Mouse (Mus musculus): ENCODE data around the gene Anks1b. TPM values are rescaled to one million over a fixed set of nuclear protein-coding genes. Genes with fewer than 3 reads are reported as not detected.

Anks1b gene
- polyA plus RNA-seq, 1 experiment = 0.19 TPM

GRCm38 (mm10) chr10:90830268-90830585 is 956.9 kb downstream of the Anks1b start:
- H3K4me3 ChIP-seq (ENCODE audit: extremely low read depth, insufficient read depth, insufficient read length) = no peak overlapping the region
- no peaks in the 10 kb centered on the region for H3K36me3 ChIP-seq (ENCODE audit: control insufficient read depth, insufficient read depth, low read length)
- 6% methylated on average over 11 of the region's 11 CpGs for WGBS
- TF ChIP-seq CTCF (IDR thresholded peaks at IDR 0.05; ENCODE audit: extremely low read depth, insufficient read depth, insufficient read length, insufficient replicate concordance) (no peak), POLR2A (IDR thresholded peaks at IDR 0.05; ENCODE audit: low read depth, low read length) (no peak)
- no peak for DNase-seq (ENCODE audit: low read depth in 1 of 2, low spot score in 2 of 2)
- H3K4me1 ChIP-seq (ENCODE audit: control insufficient read depth, insufficient read depth, insufficient read length) = no peaks in the 10 kb centered on the region; the same call in 1 of the 2 replicates
- H3K27me3 ChIP-seq (ENCODE audit: control insufficient read depth, insufficient read depth, low read length) = peaks cover 9% of the 10 kb centered on the region
- H3K27ac ChIP-seq (ENCODE audit: insufficient read depth, low read length) = no peak overlapping the region

- no peak overlapping the region for H3K4me3 ChIP-seq (ENCODE audit: extremely low read depth, insufficient read depth, insufficient read length)
- H3K36me3 ChIP-seq (ENCODE audit: control insufficient read depth, insufficient read depth, low read length) = no peaks in the 10 kb centered on the region
- H3K4me1 ChIP-seq (ENCODE audit: control insufficient read depth, insufficient read depth, insufficient read length) = no peaks in the 10 kb centered on the region; the same call in 1 of the 2 replicates
- TF ChIP-seq CTCF (IDR thresholded peaks at IDR 0.05; ENCODE audit: extremely low read depth, insufficient read depth, insufficient read length, insufficient replicate concordance) (no peak), POLR2A (IDR thresholded peaks at IDR 0.05; ENCODE audit: low read depth, low read length) (no peak)
- WGBS = 10% methylated on average over 21 of the region's 21 CpGs
- DNase-seq (ENCODE audit: low read depth in 1 of 2, low spot score in 2 of 2) = no peak
- H3K27ac ChIP-seq (ENCODE audit: insufficient read depth, low read length) = no peak overlapping the region
- H3K27me3 ChIP-seq (ENCODE audit: control insufficient read depth, insufficient read depth, low read length) = peaks cover 9% of the 10 kb centered on the region
These were observed 957.4 kb downstream of the Anks1b start for GRCm38 (mm10) chr10:90830591-90831287.

GRCm38 (mm10) chr10:90831288-90831626 is 957.9 kb downstream of the Anks1b start:
- TF ChIP-seq CTCF (IDR thresholded peaks at IDR 0.05; ENCODE audit: extremely low read depth, insufficient read depth, insufficient read length, insufficient replicate concordance) = no peak
- no peak for TF ChIP-seq POLR2A (IDR thresholded peaks at IDR 0.05; ENCODE audit: low read depth, low read length)
- 28% methylated on average over 2 of the region's 2 CpGs for WGBS
- Histone ChIP-seq H3K27me3 (ENCODE audit: control insufficient read depth, insufficient read depth, low read length) (peaks cover 9% of the 10 kb centered on the region), H3K36me3 (ENCODE audit: control insufficient read depth, insufficient read depth, low read length) (no peaks in the 10 kb centered on the region), H3K4me1 (ENCODE audit: control insufficient read depth, insufficient read depth, insufficient read length) (no peaks in the 10 kb centered on the region; the same call in 1 of the 2 replicates), H3K27ac (ENCODE audit: insufficient read depth, low read length) (no peak overlapping the region), H3K4me3 (ENCODE audit: extremely low read depth, insufficient read depth, insufficient read length) (no peak overlapping the region)
- no peak for DNase-seq (ENCODE audit: low read depth in 1 of 2, low spot score in 2 of 2)

GRCm38 (mm10) chr10:90834306-90834705 is 961.0 kb downstream of the Anks1b start:
- Histone ChIP-seq H3K36me3 (ENCODE audit: control insufficient read depth, insufficient read depth, low read length) (no peaks in the 10 kb centered on the region), H3K4me1 (ENCODE audit: control insufficient read depth, insufficient read depth, insufficient read length) (no peaks in the 10 kb centered on the region), H3K27ac (ENCODE audit: insufficient read depth, low read length) (no peak overlapping the region), H3K27me3 (ENCODE audit: control insufficient read depth, insufficient read depth, low read length) (peaks cover 1% of the 10 kb centered on the region), H3K4me3 (ENCODE audit: extremely low read depth, insufficient read depth, insufficient read length) (no peak overlapping the region)
- no peak for TF ChIP-seq CTCF (IDR thresholded peaks at IDR 0.05; ENCODE audit: extremely low read depth, insufficient read depth, insufficient read length, insufficient replicate concordance)
- no peak for TF ChIP-seq POLR2A (IDR thresholded peaks at IDR 0.05; ENCODE audit: low read depth, low read length)
- 38% methylated on average over 5 of the region's 5 CpGs for WGBS
- no peak for DNase-seq (ENCODE audit: low read depth in 1 of 2, low spot score in 2 of 2)

- no peaks in the 10 kb centered on the region for H3K27me3 ChIP-seq (ENCODE audit: control insufficient read depth, insufficient read depth, low read length)
- H3K36me3 ChIP-seq (ENCODE audit: control insufficient read depth, insufficient read depth, low read length) = no peaks in the 10 kb centered on the region
- H3K4me3 ChIP-seq (ENCODE audit: extremely low read depth, insufficient read depth, insufficient read length) = no peak overlapping the region
- no peak for DNase-seq (ENCODE audit: low read depth in 1 of 2, low spot score in 2 of 2)
- no peak for TF ChIP-seq POLR2A (IDR thresholded peaks at IDR 0.05; ENCODE audit: low read depth, low read length)
- TF ChIP-seq CTCF (IDR thresholded peaks at IDR 0.05; ENCODE audit: extremely low read depth, insufficient read depth, insufficient read length, insufficient replicate concordance) = no peak
- H3K27ac ChIP-seq (ENCODE audit: insufficient read depth, low read length) = no peak overlapping the region
- H3K4me1 ChIP-seq (ENCODE audit: control insufficient read depth, insufficient read depth, insufficient read length) = no peaks in the 10 kb centered on the region
These were observed 961.9 kb downstream of the Anks1b start for GRCm38 (mm10) chr10:90835195-90835594.

GRCm38 (mm10) chr10:90839611-90840335 is 966.5 kb downstream of the Anks1b start:
- Histone ChIP-seq H3K4me3 (ENCODE audit: extremely low read depth, insufficient read depth, insufficient read length) (no peak overlapping the region), H3K27me3 (ENCODE audit: control insufficient read depth, insufficient read depth, low read length) (no peaks in the 10 kb centered on the region), H3K27ac (ENCODE audit: insufficient read depth, low read length) (no peak overlapping the region), H3K4me1 (ENCODE audit: control insufficient read depth, insufficient read depth, insufficient read length) (no peaks in the 10 kb centered on the region), H3K36me3 (ENCODE audit: control insufficient read depth, insufficient read depth, low read length) (no peaks in the 10 kb centered on the region)
- TF ChIP-seq CTCF (IDR thresholded peaks at IDR 0.05; ENCODE audit: extremely low read depth, insufficient read depth, insufficient read length, insufficient replicate concordance) (no peak), POLR2A (IDR thresholded peaks at IDR 0.05; ENCODE audit: low read depth, low read length) (no peak)
- WGBS = 84% methylated on average over 9 of the region's 9 CpGs
- DNase-seq (ENCODE audit: low read depth in 1 of 2, low spot score in 2 of 2) = no peak

- no peaks in the 10 kb centered on the region for H3K36me3 ChIP-seq (ENCODE audit: control insufficient read depth, insufficient read depth, low read length)
- DNase-seq (ENCODE audit: low read depth in 1 of 2, low spot score in 2 of 2) = no peak
- no peaks in the 10 kb centered on the region for H3K4me1 ChIP-seq (ENCODE audit: control insufficient read depth, insufficient read depth, insufficient read length)
- TF ChIP-seq CTCF (IDR thresholded peaks at IDR 0.05; ENCODE audit: extremely low read depth, insufficient read depth, insufficient read length, insufficient replicate concordance) = no peak
- no peak for TF ChIP-seq POLR2A (IDR thresholded peaks at IDR 0.05; ENCODE audit: low read depth, low read length)
- H3K4me3 ChIP-seq (ENCODE audit: extremely low read depth, insufficient read depth, insufficient read length) = no peak overlapping the region
- no peaks in the 10 kb centered on the region for H3K27me3 ChIP-seq (ENCODE audit: control insufficient read depth, insufficient read depth, low read length)
- H3K27ac ChIP-seq (ENCODE audit: insufficient read depth, low read length) = no peak overlapping the region
- whole genome bisulfite sequencing = 80% methylated on average over 2 of the region's 2 CpGs
These were observed 969.1 kb downstream of the Anks1b start for GRCm38 (mm10) chr10:90842398-90842797.
